Mouse (Mus musculus) heart, postnatal 4 days (tissue): Measurements from ENCODE around the gene Sec62. TPM values are rescaled to one million over a fixed set of nuclear protein-coding genes. Genes with fewer than 3 reads are reported as not detected.

Source experiments
- DNase-seq: peaks from one replicate; pipeline ENCODE4 v3.0.0; 2021
- total RNA-seq, 2 experiments: library from RNA; stranded (reverse); gene quantifications; 2 replicates each; pipeline ENCODE4 v1.2.3; 2021

Sec62 gene
- total RNA-seq, result 10 to 100 TPM; 37.6 to 38.0 TPM

DNA sequence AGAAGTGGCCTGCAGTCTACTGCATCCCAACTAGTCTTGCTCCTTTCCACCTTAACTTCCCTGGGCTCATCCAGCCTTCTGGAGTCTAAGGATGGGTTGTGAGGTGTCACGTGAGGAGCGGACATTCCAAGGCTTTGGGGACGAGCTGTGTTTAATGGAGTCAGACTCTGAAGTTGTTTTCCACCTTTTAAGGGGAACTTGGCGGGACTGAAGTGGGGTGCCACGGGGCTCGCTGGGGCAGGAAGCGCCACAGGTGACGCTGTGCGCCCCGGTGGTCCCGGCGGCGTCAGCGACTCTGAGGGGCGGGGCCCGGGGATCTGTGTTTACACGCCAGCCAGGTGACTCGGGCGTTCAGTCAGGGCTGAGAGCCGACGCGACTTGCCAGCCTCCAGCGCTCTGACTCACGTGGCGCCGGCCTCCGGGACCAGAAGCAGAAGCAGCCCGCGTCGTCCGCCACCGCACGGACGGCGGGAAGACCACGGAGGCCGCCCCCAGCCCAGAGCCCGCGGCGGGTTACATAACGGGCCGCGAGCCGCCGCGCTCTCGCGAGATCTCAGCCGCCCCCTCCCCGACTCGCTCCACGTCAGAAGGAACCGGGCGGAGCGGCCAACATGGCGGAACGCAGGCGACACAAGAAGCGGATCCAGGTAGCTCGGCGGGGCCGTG is at the start of gene Sec62:
Sec62 (plus strand) TSS at position 139 of the 666 bp plus-strand sequence.
- DNase-seq, result peak; percentile 95

DNA sequence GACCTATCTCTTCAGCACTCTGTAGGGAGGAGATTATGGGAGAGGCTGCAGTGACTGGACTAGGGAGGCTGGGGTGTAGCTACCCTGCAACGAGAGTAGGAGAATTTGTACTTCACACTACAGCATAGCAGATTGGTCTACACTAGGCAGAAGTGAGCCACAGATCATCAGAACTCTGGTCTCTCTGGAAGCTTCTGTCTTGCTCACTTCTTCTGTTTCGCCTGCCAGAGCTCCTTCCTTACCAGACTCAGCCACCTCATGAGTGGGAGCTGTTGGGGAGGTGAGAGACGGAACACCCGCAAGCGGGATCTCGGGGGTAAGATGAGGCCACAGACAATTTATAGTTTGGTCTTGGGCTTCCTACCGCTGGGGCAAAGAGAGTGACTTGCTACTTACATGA is 49.8 kb upstream of the Sec62 start:
- no peak for DNase-seq

DNA sequence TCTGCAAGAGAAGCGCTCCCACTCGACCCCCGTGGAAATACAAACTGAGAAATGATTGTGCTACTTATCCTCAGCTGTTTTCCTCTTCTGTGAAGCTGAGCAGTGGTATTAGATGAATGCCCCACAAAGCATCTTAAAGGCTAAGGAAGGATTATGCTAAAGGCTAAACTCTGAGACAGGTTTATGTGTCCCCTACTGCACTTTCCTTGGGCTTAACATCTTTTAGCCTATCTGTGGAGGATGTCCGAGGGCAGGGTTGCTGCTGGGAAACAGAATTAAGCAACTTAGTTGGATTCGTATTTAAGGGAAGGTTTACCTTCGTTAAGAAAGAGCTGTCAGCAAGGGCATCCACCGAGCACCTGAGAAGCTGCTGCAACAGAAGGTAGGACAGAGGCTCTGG is 46.7 kb upstream of the Sec62 start, which contains the start of gene Samd7:
Samd7 (plus strand) TSS at position 288 of the 400 bp plus-strand sequence.
- no peak for DNase-seq

DNA sequence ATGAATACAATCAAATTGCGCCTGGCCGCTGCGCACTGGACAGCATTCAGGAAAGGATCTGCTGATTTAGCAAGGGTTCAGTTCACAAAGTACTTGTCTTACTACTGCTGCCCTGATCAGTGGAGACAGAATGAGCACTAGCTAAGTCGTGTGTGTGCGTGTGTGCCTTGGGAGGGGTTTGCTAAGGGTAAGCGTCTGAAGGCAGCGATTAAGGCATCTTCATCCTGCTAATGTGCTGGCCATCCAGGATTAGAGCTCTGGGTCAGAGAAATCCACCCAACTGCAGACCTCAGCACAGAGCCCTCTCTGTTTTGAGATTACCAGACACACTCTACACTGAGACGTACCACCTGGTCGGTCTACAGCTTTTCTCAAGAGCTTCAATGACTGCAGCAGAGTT is 44.4 kb upstream of the Sec62 start:
- no peak for DNase-seq

DNA sequence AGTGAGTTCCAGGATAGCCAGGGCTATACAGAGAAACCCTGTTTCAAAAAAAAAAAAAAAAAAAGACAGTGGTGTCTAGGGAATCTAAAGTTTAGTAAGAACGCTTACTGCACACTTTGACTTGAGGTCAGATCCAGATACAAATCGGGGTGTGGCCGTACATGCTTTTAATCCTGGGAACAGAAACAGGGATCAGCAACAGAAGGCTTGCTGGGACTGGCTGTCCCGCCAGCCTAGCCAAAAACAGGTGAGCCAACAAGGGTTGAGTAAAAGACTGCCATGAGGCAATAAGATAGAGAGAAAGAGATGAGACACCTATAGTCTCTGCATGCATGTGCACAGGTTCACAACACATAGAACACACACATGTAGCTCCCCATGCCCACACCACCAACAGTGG is 38.0 kb upstream of the Sec62 start:
- DNase-seq, result no peak

DNA sequence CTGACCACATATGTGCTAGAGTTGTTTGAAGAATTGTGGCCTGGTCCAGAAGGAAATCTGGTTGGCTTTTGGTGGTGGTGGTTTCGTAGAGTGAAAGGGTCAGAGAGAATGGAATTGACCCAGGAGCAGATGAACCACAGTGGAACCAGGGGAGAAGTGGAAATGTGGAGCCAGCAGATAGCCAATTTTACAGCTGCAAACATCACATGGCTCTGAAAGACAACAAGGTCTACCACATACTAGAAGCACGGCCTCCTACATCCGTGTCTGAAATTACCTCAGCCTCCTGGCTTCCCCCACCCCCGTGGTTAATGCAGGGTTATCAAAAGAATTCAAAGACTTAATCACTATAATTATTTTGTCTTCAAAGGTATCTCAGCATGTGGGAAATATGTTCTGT is 27.8 kb upstream of the Sec62 start:
- no peak for DNase-seq

DNA sequence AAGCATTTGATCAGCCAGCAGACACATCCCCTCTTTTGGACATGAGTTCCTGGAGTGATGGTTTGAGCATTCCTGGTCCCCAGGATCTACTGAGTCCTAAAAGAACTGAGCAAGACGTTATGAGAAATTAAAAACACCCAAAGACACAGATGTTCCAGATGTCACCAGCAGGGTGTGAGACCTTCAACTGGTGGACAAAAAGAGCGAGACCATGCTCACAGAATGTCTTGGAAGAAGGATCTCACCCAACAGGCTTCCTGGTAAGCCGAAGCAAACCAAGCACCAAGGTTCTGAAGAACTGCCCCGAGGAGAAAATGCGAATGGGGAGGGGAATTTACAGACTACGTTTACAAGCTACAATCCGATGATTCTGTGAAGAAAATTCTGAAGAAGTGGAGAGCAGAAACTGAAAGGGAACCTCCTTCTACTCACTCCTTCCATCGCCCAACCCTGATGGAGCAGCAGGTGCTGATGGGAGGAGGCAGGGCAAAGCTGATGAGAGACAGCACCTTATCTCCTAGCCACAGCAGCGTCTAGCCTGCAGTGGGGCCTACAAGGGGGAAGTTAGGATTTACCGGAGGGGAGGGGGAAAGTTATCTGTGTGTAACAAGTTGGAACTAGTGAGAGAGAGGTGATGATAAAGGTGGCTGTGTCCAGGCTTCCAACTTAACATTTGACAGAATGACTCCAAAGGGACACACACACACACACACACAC is 27.2 kb upstream of the Sec62 start:
- DNase-seq, result peak; percentile 12

DNA sequence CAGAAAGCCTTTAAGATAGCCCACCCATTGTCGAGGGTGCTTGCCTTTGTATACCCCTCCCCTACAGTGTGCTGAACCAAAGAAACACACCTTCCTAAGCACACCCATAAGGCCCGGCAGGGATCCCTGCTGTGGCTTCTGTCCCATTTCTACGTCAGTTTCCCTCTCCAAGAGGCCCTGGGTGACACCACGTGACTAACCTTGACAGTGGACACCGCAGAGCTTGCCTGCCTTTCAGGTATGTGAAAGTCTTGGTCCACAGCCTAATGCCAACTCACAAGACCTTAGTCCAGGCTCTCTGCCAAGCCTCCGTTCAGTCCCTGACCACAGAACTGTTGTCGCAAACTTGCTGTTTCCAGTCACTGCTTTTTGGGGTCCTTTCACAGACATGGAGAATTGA is 26.5 kb upstream of the Sec62 start:
- DNase-seq, result peak; percentile 40

DNA sequence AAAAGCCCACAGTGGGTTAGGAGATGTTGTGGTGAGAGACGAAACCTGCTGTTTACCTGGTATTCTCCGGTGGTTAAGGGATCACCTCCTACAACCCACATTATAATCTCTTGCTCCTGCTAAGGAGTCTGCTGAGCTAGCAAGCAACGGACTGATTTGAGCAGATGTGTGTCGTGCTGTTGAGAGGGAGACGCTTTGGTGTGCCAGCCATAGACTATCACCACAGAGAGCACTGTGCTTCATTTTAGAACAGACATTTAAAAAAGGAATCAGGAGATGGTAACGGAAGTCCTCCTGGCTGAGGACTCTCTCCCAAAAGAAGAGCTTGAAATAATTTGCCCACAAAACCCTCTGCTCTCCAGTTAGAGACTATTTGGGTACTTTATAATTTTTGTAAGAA is 25.4 kb upstream of the Sec62 start:
- DNase-seq, result no peak

DNA sequence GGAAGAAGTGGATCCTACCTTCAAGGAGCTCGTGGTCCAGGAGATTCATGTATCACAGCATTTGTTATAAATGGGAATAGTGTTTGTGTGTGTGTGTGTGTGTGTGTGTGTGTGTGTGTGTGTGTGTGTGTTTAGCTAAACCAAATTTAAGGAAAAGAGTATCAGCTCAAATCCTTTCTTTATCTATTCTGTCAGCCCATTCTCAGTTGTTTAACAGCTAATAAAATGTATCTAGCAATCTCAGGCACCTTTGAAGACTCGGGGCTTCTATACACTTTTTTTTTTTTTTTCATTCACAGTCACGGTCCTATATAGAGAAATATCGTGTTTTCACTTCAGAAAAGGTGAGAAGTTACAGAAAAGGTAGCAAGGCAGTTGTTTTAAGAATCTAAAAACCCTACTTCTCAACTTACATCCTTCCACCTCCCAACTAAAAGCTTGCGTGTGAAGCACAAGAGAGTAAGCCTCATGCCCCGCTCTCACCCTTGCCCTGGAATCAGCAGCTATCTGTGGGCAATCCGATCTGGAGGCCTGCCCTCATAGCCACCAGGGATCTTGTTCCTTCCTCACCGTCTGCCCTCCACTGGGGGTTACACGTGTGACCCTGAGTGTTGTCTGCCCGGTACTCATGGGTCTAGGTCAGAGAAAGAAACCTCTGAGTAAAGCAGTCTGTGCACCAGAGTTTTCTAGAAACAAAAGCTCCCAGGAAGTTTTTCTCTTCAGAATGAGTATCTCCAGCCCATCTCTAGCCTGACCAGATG is 22.7 kb upstream of the Sec62 start:
- DNase-seq, result no peak

DNA sequence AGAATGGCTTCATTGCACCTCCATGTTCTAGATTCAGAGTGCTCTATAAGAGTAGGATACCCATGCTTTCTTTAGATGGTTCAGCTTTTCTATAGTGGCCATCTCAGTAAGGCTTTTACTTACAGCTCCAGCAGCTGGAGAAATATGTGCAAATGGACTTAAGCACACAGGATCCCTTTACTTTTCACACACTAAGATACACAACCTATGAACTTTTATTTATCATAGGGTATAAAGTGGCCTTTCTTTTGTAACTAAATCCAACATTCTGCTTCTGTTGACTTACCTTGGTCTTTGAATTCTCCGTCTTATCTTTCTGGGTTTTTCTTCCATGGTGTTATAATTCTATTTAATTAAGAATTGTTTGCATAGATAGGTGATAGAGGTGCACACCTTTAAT is 21.1 kb upstream of the Sec62 start:
- no peak for DNase-seq

DNA sequence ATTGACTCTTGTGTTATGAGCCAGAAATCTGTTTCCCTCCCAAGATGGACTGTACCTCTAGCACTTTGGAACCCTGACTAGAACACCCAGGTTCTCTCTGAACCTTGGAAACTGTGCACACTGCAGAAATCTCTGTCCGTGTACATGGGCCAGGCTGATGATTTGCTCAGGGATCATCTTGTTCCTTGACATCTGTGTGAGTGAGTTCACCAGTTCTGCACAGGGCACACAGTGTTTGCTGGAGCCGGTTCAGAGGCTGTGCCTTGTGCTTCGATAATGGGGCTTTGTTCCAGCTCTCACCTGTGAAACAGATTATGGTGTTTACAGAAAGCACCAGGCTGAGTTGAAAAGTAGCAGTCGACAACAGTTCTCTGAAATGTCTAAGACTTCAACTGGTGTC is 20.0 kb upstream of the Sec62 start:
- no peak for DNase-seq

DNA sequence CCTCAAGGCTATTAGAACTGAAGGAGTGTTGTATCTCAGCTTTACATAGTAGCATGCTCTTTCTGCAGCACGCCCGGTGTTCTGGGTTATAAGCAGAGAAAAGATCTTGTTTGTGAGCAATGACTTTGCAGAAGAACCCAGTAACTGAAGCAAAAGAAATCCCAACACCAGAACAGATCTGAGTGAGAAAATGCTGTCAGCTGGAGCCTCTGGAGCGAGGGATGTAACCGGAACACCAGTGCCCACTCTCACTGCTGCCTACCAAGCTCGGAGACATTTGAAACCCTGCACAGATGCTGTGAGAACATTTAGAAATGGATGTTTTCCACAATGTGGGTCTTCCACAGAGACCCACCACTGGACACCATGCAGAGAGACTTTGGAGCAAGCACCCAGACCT is 18.0 kb upstream of the Sec62 start:
- DNase-seq, result no peak

DNA sequence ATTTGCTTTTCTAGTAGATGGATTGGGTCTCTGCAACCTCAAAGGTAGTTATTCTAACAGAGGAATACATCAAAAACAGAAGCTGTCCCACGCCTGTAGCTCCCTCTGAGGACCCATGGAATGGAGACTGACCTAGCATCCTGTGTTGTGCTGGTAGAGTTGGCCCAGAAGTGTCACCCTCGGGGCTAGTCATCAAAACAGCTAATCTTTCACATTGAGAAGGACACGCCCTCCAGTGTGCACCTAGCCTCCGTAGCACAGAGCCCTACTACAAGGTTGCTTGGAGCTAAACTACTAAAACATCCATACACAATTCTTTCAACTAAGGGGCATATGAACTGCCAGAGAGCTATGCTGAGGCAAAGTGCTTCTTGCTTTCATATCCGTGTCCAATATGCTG is 14.7 kb upstream of the Sec62 start:
- DNase-seq, result no peak

DNA sequence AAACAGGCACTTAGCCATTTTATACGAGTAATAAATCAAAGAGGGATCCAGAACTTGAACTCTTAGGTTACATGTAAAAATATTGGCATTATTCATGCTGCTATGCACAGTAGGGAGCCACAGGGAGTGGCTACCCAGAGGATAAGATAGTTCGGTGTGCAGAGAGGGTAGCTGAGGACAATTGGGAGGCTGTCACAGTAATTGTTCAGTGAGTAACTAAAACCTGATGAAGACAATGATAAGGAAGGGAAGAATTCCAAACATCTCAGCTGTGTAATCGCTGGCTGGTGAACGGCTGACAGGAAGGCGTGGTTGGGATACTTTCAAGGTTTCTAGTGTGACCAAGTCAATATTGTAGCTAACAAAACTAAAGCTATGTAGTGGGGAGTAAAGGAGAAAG is 4.1 kb upstream of the Sec62 start:
- no peak for DNase-seq

DNA sequence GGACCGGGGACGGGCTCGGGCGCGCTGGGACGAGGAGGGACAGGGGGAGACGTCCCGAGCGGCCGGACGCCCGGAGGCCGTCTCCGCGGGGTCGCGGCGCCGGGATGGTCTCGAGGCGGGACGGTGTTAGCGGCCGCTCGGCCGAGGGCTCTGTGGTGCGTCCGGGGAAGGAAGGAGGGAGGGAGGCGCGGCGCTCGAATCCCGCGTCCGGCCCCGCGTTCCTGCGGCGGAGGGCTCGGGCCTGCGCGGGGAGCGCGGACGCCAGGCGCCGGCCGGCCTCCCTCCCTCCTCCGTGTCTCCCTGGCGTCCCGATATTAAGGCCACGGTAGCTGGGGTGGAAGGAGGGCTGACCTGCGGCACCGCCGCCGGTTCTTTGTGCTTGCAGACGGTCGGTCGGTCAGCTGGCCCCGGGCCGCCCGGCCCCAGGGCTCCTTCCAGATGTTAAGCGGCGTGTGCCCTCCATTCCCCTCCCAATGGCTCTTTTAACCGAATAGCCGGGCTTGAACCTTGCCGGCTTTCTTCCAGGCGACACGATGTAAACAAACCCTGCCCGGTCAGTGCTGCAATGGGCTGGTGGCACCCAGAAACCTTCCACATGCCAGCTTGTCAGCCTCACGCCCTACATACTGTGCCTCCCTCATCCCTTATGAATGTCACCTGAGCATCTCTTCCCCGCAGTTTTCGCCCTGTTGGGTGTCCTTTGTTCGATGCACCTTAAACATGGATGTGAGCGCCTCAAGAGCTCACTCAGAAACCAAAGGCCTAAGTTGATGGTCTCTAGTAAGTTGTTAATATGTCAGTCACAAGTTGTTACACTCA is 937 bp downstream of the Sec62 start:
- DNase-seq, result no peak

DNA sequence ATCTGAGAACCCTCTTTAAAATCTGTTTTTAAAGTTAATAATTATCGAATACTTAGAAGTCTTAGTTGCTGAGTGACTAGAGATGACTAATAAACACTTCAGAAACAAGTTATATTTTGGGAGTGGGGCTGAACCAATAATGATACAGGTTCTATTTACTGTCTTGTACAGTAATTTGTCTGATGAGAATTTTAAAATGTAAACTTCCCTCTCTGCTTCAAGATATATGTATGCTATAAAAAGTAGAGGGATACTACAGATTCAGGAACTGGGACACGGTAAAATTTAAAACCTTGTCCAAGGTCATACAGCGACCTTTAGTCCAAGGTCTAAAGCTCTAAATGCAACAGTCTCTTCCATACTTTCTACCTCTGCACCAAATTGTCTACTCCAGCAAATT is 9.5 kb downstream of the Sec62 start:
- no peak for DNase-seq

DNA sequence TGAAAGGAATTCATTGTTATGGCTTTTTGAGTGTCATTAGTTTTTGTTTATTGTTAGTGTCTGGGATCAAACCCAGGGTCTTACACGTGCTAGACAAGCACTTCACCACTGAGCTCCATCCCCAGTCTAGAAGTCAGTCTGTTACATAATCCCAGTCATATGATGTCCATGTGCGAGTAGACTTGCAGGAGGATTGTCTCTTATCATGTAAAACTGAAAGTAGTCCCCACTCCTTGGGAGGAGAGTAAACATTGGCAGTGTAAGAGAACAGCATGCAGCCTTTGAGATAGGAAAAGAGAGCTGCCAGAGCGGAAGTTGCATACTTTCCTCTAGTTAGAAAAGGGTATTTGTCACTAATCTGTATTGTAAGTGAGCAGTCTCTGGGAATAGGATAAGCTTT is 20.2 kb downstream of the Sec62 start:
- peak; percentile 7 for DNase-seq

DNA sequence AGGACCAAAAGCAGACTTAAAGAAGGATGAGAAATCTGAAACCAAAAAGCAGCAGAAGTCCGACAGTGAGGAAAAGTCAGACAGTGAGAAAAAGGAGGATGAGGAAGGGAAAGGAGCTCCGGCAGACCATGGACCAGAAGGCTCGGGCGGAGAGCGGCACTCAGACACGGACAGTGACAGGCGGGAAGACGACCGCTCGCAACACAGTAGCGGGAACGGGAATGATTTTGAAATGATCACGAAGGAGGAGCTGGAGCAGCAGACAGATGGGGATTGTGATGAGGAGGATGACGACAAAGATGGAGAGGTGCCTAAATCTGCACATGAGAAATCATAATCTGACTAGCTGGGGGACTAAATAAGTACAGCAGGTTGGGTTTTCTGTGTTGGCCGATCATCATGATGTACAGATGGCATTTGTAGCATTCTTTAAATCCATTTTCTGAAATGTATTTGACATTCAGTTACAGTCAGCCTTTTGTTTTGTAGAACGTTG is 26.0 kb downstream of the Sec62 start:
- DNase-seq, result no peak

DNA sequence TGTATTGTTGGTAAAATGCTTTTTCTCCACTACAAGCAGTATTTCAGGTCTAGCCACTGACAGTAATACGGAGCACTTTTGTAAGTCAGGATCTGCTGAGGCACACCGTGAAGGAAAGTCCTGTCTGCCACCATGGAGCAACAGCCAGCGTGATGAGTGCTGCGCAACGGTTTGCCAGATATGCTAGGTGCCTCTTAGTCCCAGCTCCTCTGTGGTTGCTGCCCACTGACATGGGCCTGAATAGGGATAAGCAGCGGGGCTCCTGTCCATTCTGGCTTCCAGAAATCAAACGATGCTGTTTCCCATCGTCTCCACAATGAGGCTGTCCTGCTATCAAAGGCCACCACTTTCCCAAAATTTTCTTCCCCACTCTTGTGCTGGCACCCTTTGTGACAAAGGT is 29.5 kb downstream of the Sec62 start:
- no peak for DNase-seq

DNA sequence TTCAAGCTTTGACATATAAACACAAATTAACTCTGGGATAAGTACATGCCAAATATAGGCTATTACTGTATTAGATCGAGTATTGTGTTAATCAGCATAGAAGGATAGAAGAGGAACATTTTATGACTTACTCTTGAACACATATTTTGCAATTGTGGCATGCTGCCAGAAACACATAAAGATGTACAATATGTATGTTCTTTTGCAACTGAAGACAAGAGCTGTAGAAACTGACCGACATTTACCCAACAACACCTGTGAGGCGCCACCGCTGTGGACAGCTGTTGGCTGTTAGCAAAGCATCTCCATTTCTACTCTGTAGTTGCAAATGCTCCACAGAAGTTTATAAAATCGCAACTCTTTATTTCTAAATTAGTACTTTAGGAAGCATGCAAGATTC is 33.4 kb downstream of the Sec62 start:
- DNase-seq, result no peak

DNA sequence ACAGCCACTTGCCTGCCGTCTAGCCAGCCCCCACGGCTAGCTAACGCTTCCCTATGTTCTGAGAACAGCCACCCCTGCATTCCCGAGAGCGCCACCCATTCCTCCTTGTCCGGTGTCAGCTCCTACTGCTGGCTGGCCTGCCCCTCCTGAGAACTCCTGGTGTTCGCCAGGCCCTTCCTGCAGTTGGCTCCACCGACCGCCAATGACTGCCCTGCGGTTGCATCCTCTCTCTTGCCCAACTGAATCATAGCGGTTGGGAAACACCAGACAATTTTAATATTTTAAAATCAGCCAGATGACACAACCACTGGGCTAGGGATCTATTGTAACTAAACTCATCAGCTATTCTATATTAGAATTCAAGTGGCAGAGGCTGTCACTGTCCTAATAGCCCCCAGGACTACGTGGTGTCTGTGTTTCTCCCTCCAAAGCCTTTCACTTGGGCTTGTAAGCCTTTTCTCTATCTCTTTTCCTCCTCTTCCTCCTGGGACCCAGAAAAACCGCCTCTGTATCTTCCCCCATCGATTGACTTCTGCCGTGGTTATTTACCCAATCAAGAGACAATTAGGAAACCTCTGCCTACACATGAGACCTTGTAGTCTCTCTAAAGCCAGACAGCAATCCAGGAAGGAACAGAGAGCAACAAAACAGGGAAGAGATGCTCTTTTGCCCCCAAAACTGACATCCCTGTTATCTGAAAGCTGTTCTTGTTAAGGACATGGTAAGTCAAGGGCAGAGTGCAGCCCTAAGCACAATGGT is 39.4 kb downstream of the Sec62 start:
- no peak for DNase-seq
